Mouse (Mus musculus): Measurements from ENCODE around the gene Sik3.
A peak's percentile ranks its signal among the peaks of the same experiment; 100 is the strongest.

Gene Sik3

DNA sequence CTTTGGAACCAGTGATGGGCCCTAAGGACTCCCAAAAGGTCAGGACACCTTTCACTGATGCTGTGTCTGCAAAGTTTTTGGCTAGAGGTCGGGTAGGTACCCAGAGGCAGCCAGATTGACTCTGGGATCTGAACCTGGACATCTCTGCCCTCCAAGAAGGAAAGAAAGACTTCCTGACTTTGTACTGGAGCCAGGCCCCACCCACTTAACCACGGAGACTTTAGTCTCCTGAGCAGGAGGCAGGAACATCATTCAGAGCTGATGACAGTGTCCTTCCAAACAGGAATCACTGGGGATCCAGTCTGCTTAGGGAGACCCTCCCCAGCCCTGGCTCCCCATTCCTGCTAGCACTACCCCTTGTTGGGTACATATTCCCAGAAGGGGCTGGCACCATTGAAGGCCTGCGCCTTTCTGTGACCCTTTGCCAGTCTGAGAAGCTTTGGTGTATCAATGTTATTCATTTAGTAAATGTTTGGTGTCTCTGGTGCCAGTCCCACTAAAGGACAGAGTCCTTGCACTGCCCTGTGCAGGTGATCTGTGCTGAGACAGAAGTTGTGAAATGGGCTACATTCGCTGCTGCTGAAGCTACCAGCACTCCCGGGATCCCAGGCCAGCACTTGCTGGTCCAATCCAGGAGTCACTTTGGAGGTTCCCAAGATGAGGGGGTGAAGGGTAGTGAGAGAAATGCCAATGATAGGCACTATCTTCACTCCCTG lies 212.5 kb downstream of the Sik3 start:
- DNase-seq (ENCODE audit: low read depth, low spot score), result no peak

- no peak for DNase-seq (ENCODE audit: low read depth, low spot score)
Observed at GRCm38 (mm10) chr9:46227064-46227614, 214.5 kb downstream of the Sik3 start.

DNA sequence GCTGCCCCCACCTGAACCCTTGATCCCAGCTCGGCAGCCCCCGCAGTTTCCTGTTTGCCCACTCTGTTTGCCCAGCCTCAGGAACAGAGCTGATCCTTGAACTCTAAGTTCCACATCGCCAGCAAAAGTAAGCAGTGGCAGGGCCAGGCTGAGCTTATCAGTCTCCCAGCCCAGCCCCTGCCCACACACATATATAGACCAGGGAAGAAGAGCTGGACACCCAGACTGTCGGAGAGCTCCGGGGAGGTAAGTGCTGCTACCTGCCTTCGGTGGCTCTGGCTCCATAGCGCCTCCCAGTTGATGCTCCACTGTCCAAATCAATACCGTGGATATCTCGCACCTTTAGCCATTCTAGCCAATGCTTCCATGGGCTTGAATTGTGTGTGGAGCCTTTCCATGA lies 215.9 kb downstream of the Sik3 start, which contains the start of gene Apoa1:
Gene Apoa1 (plus strand): TSS at position 90 of the 400 bp plus-strand sequence.
- peak; percentile 35 for DNase-seq (ENCODE audit: low read depth, low spot score)

DNA sequence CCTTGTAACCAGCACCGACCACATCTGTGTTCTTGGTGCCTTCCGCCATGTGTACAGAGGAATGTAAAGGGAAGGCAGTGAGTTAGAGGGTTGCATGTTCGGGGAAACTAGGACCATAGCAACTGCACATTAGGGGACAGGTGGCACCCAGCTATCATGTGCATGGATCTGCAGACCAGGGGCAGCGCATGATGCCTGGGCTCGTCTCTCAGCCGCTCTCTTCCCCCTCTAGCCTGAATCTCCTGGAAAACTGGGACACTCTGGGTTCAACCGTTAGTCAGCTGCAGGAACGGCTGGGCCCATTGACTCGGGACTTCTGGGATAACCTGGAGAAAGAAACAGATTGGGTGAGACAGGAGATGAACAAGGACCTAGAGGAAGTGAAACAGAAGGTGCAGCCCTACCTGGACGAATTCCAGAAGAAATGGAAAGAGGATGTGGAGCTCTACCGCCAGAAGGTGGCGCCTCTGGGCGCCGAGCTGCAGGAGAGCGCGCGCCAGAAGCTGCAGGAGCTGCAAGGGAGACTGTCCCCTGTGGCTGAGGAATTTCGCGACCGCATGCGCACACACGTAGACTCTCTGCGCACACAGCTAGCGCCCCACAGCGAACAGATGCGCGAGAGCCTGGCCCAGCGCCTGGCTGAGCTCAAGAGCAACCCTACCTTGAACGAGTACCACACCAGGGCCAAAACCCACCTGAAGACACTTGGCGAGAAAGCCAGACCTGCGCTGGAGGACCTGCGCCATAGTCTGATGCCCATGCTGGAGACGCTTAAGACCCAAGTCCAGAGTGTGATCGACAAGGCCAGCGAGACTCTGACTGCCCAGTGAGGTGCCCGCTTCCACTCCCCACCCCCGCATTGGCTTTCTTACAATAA lies 217.2 kb downstream of the Sik3 start:
- DNase-seq (ENCODE audit: low read depth, low spot score), result peak; percentile 96

GRCm38 (mm10) chr9:46230450-46230975 lies 217.9 kb downstream of the Sik3 start:
- no peak for DNase-seq (ENCODE audit: low read depth, low spot score)

- no peak for DNase-seq (ENCODE audit: low read depth, low spot score)
Observed at GRCm38 (mm10) chr9:46235196-46235595, 222.6 kb downstream of the Sik3 start.

DNA sequence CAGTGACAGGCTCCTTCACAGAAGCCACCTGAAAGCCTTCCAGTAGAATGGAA lies 222.8 kb downstream of the Sik3 start, which contains the start of gene Apoc3:
Gene Apoc3 (minus strand): TSS at position 41 of the 53 bp plus-strand sequence.
- no peak for DNase-seq (ENCODE audit: low read depth, low spot score)

- no peak for DNase-seq (ENCODE audit: low read depth, low spot score)
Observed at GRCm38 (mm10) chr9:46235649-46236048, 223.0 kb downstream of the Sik3 start.

- DNase-seq (ENCODE audit: low read depth, low spot score), result no peak
Observed at GRCm38 (mm10) chr9:46238850-46239249, 226.2 kb downstream of the Sik3 start.

- no peak for DNase-seq (ENCODE audit: low read depth, low spot score)
Observed at GRCm38 (mm10) chr9:46240526-46241153, 228.0 kb downstream of the Sik3 start, which contains the start of gene Apoa4. Gene Apoa4 (plus strand): TSS chr9:46240696.

GRCm38 (mm10) chr9:46241818-46242217 lies 229.2 kb downstream of the Sik3 start:
- no peak for DNase-seq (ENCODE audit: low read depth, low spot score)

DNA sequence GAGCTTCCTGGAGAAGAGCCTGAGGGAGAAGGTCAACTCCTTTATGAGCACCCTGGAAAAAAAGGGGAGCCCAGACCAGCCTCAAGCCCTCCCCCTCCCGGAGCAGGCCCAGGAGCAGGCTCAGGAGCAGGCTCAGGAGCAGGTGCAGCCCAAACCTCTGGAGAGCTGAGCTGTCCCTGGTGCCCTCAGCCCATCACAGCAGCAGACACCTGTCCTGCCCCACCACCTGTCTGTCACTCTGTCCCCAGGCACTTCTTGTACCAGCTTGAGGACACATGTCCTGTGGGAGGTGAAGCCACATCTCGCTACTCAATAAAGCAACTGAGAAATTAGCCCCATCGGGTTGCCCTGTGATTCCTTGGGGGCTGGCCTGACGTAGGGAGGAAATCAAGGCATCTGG lies 230.5 kb downstream of the Sik3 start:
- DNase-seq (ENCODE audit: low read depth, low spot score), result no peak

DNA sequence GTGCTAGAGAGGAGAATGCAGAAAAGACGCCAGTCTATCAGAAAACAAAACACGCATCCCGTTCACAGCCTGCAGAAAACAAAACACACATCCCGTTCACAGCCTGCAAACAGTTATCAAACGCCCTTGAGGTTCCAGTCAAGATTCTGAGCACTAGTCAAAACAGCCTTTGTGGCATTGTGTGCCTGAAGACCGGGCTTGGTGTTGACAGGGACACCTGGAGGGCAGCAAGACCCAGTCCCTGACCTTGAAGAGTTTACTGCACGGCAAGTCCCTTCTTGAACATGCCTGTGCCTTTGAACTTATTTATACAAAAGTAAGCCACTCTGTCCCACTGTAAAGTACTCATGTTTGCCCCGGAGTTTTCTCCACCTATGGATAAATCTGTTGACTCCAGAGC lies 231.0 kb downstream of the Sik3 start:
- DNase-seq (ENCODE audit: low read depth, low spot score), result no peak

- peak; percentile 67 for DNase-seq (ENCODE audit: low read depth, low spot score)
Observed at GRCm38 (mm10) chr9:46246752-46247324, 234.2 kb downstream of the Sik3 start.

DNA sequence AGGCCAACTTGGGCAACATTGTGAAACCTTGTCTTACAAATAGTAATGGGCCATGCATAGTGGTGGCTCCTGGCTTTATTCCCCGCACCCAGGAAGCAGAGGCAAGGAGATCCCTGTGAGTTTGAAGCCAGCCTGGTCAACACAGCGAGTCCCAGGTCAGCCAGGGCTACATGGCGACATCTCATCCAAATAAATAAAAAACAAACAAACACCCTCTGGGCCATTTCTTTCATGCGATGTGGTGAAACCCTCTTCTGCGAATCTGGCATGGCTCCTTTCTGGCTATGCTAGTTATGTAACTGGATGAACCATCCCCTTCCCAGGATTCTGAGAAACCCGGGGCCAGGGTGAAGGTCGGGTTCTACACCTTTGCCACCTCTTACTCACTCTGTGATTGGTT lies 243.6 kb downstream of the Sik3 start:
- DNase-seq (ENCODE audit: low read depth, low spot score), result no peak

DNA sequence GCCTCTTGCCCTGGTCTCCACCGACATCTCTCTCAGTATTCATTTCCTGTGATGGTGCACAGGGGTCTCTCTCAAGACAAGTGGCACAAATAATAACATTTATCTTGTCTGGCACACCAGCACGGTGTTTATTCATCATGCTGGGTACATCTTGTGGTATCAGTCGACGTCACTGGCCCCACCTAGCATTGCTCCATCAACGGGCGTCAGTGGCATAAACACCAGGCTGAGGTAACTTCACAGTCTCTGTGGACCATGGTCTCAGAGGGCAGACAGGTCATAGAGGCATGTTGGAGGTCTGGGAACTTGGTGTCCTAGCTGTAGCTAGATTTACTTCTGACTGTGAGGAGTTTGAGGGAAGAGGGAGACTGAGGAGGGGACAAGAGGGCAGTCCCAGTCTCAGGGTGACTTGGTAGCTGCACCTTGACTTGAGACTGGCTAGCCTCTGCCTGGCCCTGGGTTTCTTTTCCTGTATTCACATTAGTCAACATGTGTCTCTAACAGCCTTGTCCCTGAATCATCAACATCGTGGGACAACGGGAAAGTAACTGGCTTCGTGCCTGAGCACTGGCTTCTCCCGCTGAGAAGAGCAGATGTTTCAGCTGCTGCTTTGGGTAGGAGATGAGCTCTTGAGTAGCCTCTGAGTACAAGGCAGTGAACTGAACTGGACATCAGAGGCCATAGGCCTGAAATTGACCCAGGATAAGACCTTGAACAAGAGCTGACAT lies 244.2 kb downstream of the Sik3 start:
- no peak for DNase-seq (ENCODE audit: low read depth, low spot score)

DNA sequence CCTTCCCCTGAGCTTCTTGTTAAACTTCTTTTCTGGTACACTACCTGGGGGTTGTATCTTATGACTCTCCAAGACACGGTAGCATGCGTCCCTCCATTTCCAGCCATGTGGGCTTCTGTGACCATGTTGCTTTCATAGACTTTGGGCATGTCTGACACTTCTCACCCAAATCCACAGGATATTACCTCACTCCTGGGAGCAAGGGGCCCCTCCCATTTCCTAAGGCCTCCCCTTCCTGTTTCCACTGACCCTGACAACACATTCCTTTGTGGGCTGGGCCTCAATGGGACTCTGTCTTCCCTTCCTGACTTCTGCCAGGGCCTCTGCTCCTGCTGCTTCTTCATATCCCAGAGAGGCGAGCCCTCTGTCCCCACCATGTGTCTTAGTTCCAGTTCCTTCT lies 244.9 kb downstream of the Sik3 start:
- peak; percentile 60 for DNase-seq (ENCODE audit: low read depth, low spot score)

DNA sequence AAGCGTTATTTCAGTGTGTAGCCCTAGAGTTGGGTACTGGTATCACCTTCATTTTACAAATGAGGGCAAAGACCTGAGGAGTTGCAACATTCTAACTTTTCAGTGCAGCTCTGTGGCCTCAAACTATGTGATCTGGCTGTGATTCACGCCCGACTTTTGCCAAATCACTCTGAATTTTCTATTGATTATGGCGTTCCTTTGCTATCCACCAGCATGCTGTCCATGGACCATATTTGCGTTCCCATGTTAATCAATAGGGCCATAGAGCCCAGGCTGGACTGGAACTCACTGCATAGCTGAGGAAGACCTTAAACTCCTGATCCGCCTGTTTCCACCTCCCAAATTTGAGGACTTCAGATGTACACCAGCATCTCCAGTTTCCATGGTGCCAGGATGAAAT lies 246.5 kb downstream of the Sik3 start:
- no peak for DNase-seq (ENCODE audit: low read depth, low spot score)

GRCm38 (mm10) chr9:46261131-46261530 lies 248.5 kb downstream of the Sik3 start:
- DNase-seq (ENCODE audit: low read depth, low spot score), result no peak

GRCm38 (mm10) chr9:46268343-46268873 lies 255.8 kb downstream of the Sik3 start, which contains the start of gene Apoa5:
Gene Apoa5 (plus strand): TSS chr9:46268633.
- no peak for DNase-seq (ENCODE audit: low read depth, low spot score)

DNA sequence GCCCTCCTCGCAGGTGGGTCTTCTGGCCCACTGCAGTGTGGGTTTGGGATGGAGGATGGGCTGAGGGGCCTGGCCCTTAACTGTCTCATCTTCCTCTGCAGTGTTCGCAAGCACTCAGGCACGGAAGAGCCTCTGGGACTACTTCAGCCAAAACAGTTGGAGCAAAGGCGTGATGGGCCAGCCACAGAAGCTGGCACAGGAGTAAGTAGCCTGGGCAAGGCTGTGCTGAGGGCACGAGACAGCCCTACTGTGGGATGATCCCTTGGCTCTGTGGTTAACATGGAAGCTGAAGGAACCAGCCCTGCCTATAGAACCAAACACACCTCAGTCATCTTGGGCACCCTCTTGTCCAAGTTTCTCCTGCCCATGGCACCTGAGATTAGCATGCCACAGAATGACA lies 256.5 kb downstream of the Sik3 start:
- no peak for DNase-seq (ENCODE audit: low read depth, low spot score)

All from ES-CJ7 (cell line).